Comparison of ENCODE assay signal across 20 mouse cellular contexts in genomic region chr5:141042406-141042805, GRCm38 (mm10). TPM values are rescaled to one million over a fixed set of nuclear protein-coding genes. Genes with fewer than 3 reads are reported as not detected.
"Had no signal": no experiment of that assay in that cellular context is flagged by ENCODE, and none has a peak within 500 bp of the region (broad histone marks: within the 10 kb centered on the region; RNA-seq: fewer than 3 reads in every experiment).

No protein-coding gene starts in this region.

- H3K4me1 ChIP-seq: liver, embryonic 12.5 days; liver, embryonic 15.5 days; lung, embryonic 15.5 days had no signal

- H3K27ac ChIP-seq: kidney, postnatal 0 days; left cerebral cortex, adult 2 months; limb, embryonic 13.5 days; liver, embryonic 12.5 days; liver, embryonic 15.5 days; lung, embryonic 15.5 days; midbrain, embryonic 13.5 days; neural tube, embryonic 13.5 days had no signal

- H3K4me3 ChIP-seq: left cerebral cortex, adult 2 months; limb, embryonic 13.5 days; liver, embryonic 12.5 days; liver, embryonic 15.5 days; lung, embryonic 15.5 days; midbrain, embryonic 13.5 days; myocyte; neural tube, embryonic 13.5 days had no signal

- H3K9ac ChIP-seq: limb, embryonic 13.5 days; liver, embryonic 12.5 days; liver, embryonic 15.5 days; lung, embryonic 15.5 days; midbrain, embryonic 13.5 days; neural tube, embryonic 13.5 days had no signal

- ATAC-seq: intestine, embryonic 16.5 days; liver, embryonic 12.5 days; midbrain, embryonic 13.5 days; midbrain, embryonic 16.5 days had no signal

- DNase-seq: kidney, adult 18-20 months; kidney, adult 9 months; kidney, postnatal 36 days; layer of hippocampus, postnatal 36 days; liver; lung, adult 18-20 months; lung, postnatal 14 days; lung, postnatal 4 days; thymus, postnatal 25 days had no signal

- H3K27me3 ChIP-seq: limb, embryonic 13.5 days; liver, embryonic 12.5 days; liver, embryonic 15.5 days; lung, embryonic 15.5 days; midbrain, embryonic 13.5 days; neural tube, embryonic 13.5 days had no signal

- H3K9me3 ChIP-seq: limb, embryonic 13.5 days; liver, embryonic 12.5 days; liver, embryonic 15.5 days; lung, embryonic 15.5 days; midbrain, embryonic 13.5 days; neural tube, embryonic 13.5 days had no signal

- H3K4me2 ChIP-seq: limb, embryonic 13.5 days; liver, embryonic 12.5 days; liver, embryonic 15.5 days; lung, embryonic 15.5 days; midbrain, embryonic 13.5 days; neural tube, embryonic 13.5 days had no signal

- H3K36me3 ChIP-seq: limb, embryonic 13.5 days; liver, embryonic 12.5 days; liver, embryonic 15.5 days; lung, embryonic 15.5 days; midbrain, embryonic 13.5 days; neural tube, embryonic 13.5 days had no signal

RNA-seq across cellular contexts. Expression of gene Card11, which starts 42.0 kb away (rescaled TPM):
- polyA plus RNA-seq: midbrain, embryonic 16.5 days had no signal
